Comparison of ENCODE assay signal across 24 mouse cellular contexts in genomic region chr12:112503003-112503771, GRCm38 (mm10). TPM values are rescaled to one million over a fixed set of nuclear protein-coding genes. Genes with fewer than 3 reads are reported as not detected.
DNase-seq lines count a peak whose midpoint lies in the region; ATAC-seq and TF ChIP-seq lines count a peak whose summit lies in the region.
"Had no signal": no experiment of that assay in that cellular context is flagged by ENCODE, and none has a peak within 500 bp of the region (broad histone marks: within the 10 kb centered on the region; RNA-seq: fewer than 3 reads in every experiment).

No protein-coding gene starts in this region.

- peaks cover 64% of the 10 kb centered on the region for H3K4me1 ChIP-seq in hindbrain, embryonic 10.5 days (replicated peaks)
- peaks cover 16% of the 10 kb centered on the region for H3K4me1 ChIP-seq in hindbrain, postnatal 0 days (ENCODE audit: insufficient read depth, low read length)
- peaks cover 0 to 16% of the 10 kb centered on the region in 2 experiments; a peak in 2 of 4 replicates for H3K4me1 ChIP-seq in ES-E14 (ENCODE audit: control insufficient read depth in 2 of 2, insufficient read depth in 2 of 2, low read length in 2 of 2, poor library complexity in 1 of 2)
- H3K4me1 ChIP-seq in liver, embryonic 13.5 days (replicated peaks) = peaks cover 12% of the 10 kb centered on the region
- H3K4me1 ChIP-seq in forebrain, embryonic 14.5 days (ENCODE audit: control insufficient read depth, insufficient read depth, low read length) = peaks cover 17% of the 10 kb centered on the region
- H3K4me1 ChIP-seq: embryonic facial prominence, embryonic 15.5 days had no signal

- in situ Hi-C loops in ES-E14 (cut with MboI; ENCODE audit: low sequenced_read_pairs in 2 of 2, unreplicated experiment in 2 of 2) = no loop called here

- no peak for ATAC-seq in hindbrain, postnatal 0 days
- ATAC-seq in liver, embryonic 13.5 days (ENCODE audit: low read depth) = peak; percentile 56
- no peak for ATAC-seq in forebrain, embryonic 14.5 days
- ATAC-seq: inflammation-experienced regulatory T-cells, adult 6 months had no signal

- no peaks in the 10 kb centered on the region for H3K9me3 ChIP-seq in hindbrain, embryonic 10.5 days
- no peaks in the 10 kb centered on the region for H3K9me3 ChIP-seq in hindbrain, postnatal 0 days (ENCODE audit: low read length)
- H3K9me3 ChIP-seq in ES-E14 (ENCODE audit: control insufficient read depth, insufficient read depth, low read depth, low read length) = no peaks in the 10 kb centered on the region
- no peaks in the 10 kb centered on the region for H3K9me3 ChIP-seq in liver, embryonic 13.5 days (replicated peaks)
- no peaks in the 10 kb centered on the region for H3K9me3 ChIP-seq in forebrain, embryonic 14.5 days (replicated peaks; ENCODE audit: control insufficient read depth, low read length)
- H3K9me3 ChIP-seq: embryonic facial prominence, embryonic 15.5 days; kidney, embryonic 15.5 days; neural tube, embryonic 13.5 days had no signal

- WGBS in hindbrain, embryonic 10.5 days = 38% methylated on average over 19 of the region's 19 CpGs
- WGBS in hindbrain, postnatal 0 days = 38% methylated on average over 19 of the region's 19 CpGs
- 6% methylated on average over 19 of the region's 19 CpGs for WGBS in liver, embryonic 13.5 days (ENCODE audit: insufficient replicate concordance)
- 46% methylated on average over 19 of the region's 19 CpGs for WGBS in forebrain, embryonic 14.5 days

- no peak overlapping the region for H3K9ac ChIP-seq in hindbrain, postnatal 0 days (replicated peaks; ENCODE audit: low read length)
- H3K9ac ChIP-seq in ES-E14 (ENCODE audit: insufficient read depth, low read depth, low read length, poor library complexity, severe bottlenecking) = peak overlapping the region; percentile 42; the same call in 1 of the 2 replicates
- H3K9ac ChIP-seq in liver, embryonic 13.5 days = no peak overlapping the region
- H3K9ac ChIP-seq in forebrain, embryonic 14.5 days (ENCODE audit: low read length) = no peak overlapping the region
- H3K9ac ChIP-seq: embryonic facial prominence, embryonic 15.5 days; kidney, embryonic 15.5 days; neural tube, embryonic 13.5 days had no signal

- peaks cover 31% of the 10 kb centered on the region for H3K27me3 ChIP-seq in hindbrain, embryonic 10.5 days (ENCODE audit: insufficient read depth, poor library complexity, severe bottlenecking)
- no peaks in the 10 kb centered on the region for H3K27me3 ChIP-seq in hindbrain, postnatal 0 days (ENCODE audit: insufficient read depth, low read length)
- 0 out of 2 replicates have a peak, but pooled peaks cover 4% of the 10 kb centered on the region for H3K27me3 ChIP-seq in liver, embryonic 13.5 days
- H3K27me3 ChIP-seq in forebrain, embryonic 14.5 days (replicated peaks; ENCODE audit: control insufficient read depth, insufficient read depth, low read length) = no peaks in the 10 kb centered on the region
- H3K27me3 ChIP-seq: neural tube, embryonic 13.5 days had no signal

- H3K36me3 ChIP-seq in hindbrain, embryonic 10.5 days = no peaks in the 10 kb centered on the region
- H3K36me3 ChIP-seq in hindbrain, postnatal 0 days (ENCODE audit: insufficient read depth, low read length) = no peaks in the 10 kb centered on the region
- H3K36me3 ChIP-seq in ES-E14 (ENCODE audit: control insufficient read depth, insufficient read depth, low read length, poor library complexity, severe bottlenecking) = no peaks in the 10 kb centered on the region
- no peaks in the 10 kb centered on the region for H3K36me3 ChIP-seq in liver, embryonic 13.5 days
- H3K36me3 ChIP-seq in forebrain, embryonic 14.5 days (ENCODE audit: control insufficient read depth, insufficient read depth, low read length) = no peaks in the 10 kb centered on the region
- H3K36me3 ChIP-seq: embryonic facial prominence, embryonic 15.5 days; kidney, embryonic 15.5 days; neural tube, embryonic 13.5 days had no signal

- H3K27ac ChIP-seq in hindbrain, embryonic 10.5 days = 0 out of 2 replicates have a peak overlapping the region, but pooled peaks have one; percentile 9
- H3K27ac ChIP-seq in hindbrain, postnatal 0 days = no peak overlapping the region
- no peak overlapping the region for H3K27ac ChIP-seq in ES-E14 (ENCODE audit: insufficient read depth, low read depth, low read length, poor library complexity, severe bottlenecking)
- H3K27ac ChIP-seq in liver, embryonic 13.5 days = no peak overlapping the region
- no peak overlapping the region for H3K27ac ChIP-seq in forebrain, embryonic 14.5 days (ENCODE audit: low read depth, low read length)
- H3K27ac ChIP-seq: embryonic facial prominence, embryonic 15.5 days; kidney, embryonic 15.5 days; neural tube, embryonic 13.5 days had no signal

- no peak for DNase-seq in hindbrain, embryonic 10.5 days (ENCODE audit: low spot score)
- no peak for DNase-seq in hindbrain, postnatal 0 days (ENCODE audit: low spot score)
- DNase-seq in ES-E14 (ENCODE audit: low read depth, low spot score) = peak; percentile 51
- peak; percentile 35 for DNase-seq in NIH3T3 (ENCODE audit: low read depth)
- peak; percentile 21 for DNase-seq in liver, embryonic 13.5 days
- no peak for DNase-seq in left cerebral cortex, adult 18-20 months (ENCODE audit: low spot score in 2 of 2)
- DNase-seq in forebrain, embryonic 14.5 days (ENCODE audit: low spot score) = no peak
- DNase-seq in right cerebral cortex, adult 18-20 months = no peak
- DNase-seq: adrenal gland, adult 2 months; cerebellum, adult 11 months; cerebellum, postnatal 14 days; embryo, embryonic 11 days; gastrocnemius, postnatal 25 days; lung, adult 18-20 months; lung, postnatal 36 days; right cerebral cortex, postnatal 25 days had no signal

- H3K4me2 ChIP-seq in hindbrain, postnatal 0 days (ENCODE audit: low read depth, low read length) = no peak overlapping the region
- 0 out of 2 replicates have a peak overlapping the region, but pooled peaks have one; percentile 14 for H3K4me2 ChIP-seq in liver, embryonic 13.5 days
- H3K4me2 ChIP-seq in forebrain, embryonic 14.5 days (ENCODE audit: low read length) = no peak overlapping the region
- H3K4me2 ChIP-seq: embryonic facial prominence, embryonic 15.5 days; kidney, embryonic 15.5 days; midbrain, embryonic 11.5 days; neural tube, embryonic 13.5 days had no signal

- H3K4me3 ChIP-seq in hindbrain, embryonic 10.5 days = no peak overlapping the region
- H3K4me3 ChIP-seq in hindbrain, postnatal 0 days (ENCODE audit: low read length) = no peak overlapping the region
- peak overlapping the region; percentile 12 to 28; a peak in 1 of 4 replicates for H3K4me3 ChIP-seq in ES-E14 (ENCODE audit: insufficient read depth in 1 of 2, low read depth in 1 of 2, low read length in 2 of 2, poor library complexity in 1 of 2, severe bottlenecking in 1 of 2)
- no peak overlapping the region for H3K4me3 ChIP-seq in liver, embryonic 13.5 days (replicated peaks)
- H3K4me3 ChIP-seq in forebrain, embryonic 14.5 days (ENCODE audit: low read depth, low read length) = no peak overlapping the region
- H3K4me3 ChIP-seq: embryonic facial prominence, embryonic 15.5 days; kidney, embryonic 15.5 days; neural tube, embryonic 13.5 days had no signal

- TF ChIP-seq CTCF in hindbrain, postnatal 0 days (IDR thresholded peaks at IDR 0.05; ENCODE audit: low read depth) = no peak

TF ChIP-seq in ES-E14, 5 proteins besides CTCF, POLR2A, EP300 and RAD21:
- no peak for TF ChIP-seq HCFC1 (IDR thresholded peaks at IDR 0.05; ENCODE audit: borderline replicate concordance, insufficient read depth, low read length)
- no peak for TF ChIP-seq ZC3H11A (IDR thresholded peaks at IDR 0.05; ENCODE audit: borderline replicate concordance, low read depth, low read length)
- TF ChIP-seq CHD2 (IDR thresholded peaks at IDR 0.05; ENCODE audit: low read depth, low read length) = no peak
- no peak for TF ChIP-seq ZNF384 (IDR thresholded peaks at IDR 0.05; ENCODE audit: low read depth, low read length)
- no peak for TF ChIP-seq MAFK (IDR thresholded peaks at IDR 0.05; ENCODE audit: insufficient read depth, low read depth, low read length)
TF ChIP-seq in ES-E14: peak in this region for 0.

RNA-seq across cellular contexts. Expression of gene Tmem179, which starts 13.4 kb away (rescaled TPM):
- polyA plus RNA-seq in hindbrain, embryonic 10.5 days (2016; fragmentation: Nextera tagmentation; extraction: Ambion mirVana) = 2.9 and 7.2 TPM in 2 replicates
- total RNA-seq in hindbrain, postnatal 0 days (2014; rRNA removed) = 134 and 141 TPM in 2 replicates
- 94.1 and 96.2 TPM in 2 replicates for polyA plus RNA-seq in hindbrain, postnatal 0 days (2015; fragmentation: Nextera tagmentation; extraction: Ambion mirVana)
- total RNA-seq in ES-E14 (2012; rRNA removed) = 3.1 and 3.5 TPM in 2 replicates
- 0.07 and 0.10 TPM in 2 replicates for polyA plus RNA-seq in liver, embryonic 13.5 days (2015; fragmentation: Nextera tagmentation; extraction: Ambion mirVana)
- total RNA-seq in left cerebral cortex, adult 18-20 months (2021) = 100 to 1,000 TPM; 117 to 118 TPM
- 40.0 and 49.0 TPM in 2 replicates for polyA plus RNA-seq in forebrain, embryonic 14.5 days (2014; fragmentation: Nextera tagmentation; extraction: Ambion mirVana)
- total RNA-seq: heart, postnatal 25 days had no signal
- polyA plus RNA-seq: inflammation-experienced regulatory T-cells, adult 6 months had no signal

RNA-seq across cellular contexts. Expression of gene A530016L24Rik, which starts 13.9 kb away (rescaled TPM):
- polyA plus RNA-seq in hindbrain, embryonic 10.5 days (2016; fragmentation: Nextera tagmentation; extraction: Ambion mirVana) = not detected in 2 replicates
- not detected in 2 replicates for total RNA-seq in hindbrain, postnatal 0 days (2014; rRNA removed)
- 0.11 TPM in 1 of 2 replicates, not detected in the other for polyA plus RNA-seq in hindbrain, postnatal 0 days (2015; fragmentation: Nextera tagmentation; extraction: Ambion mirVana)
- not detected in 2 replicates for total RNA-seq in ES-E14 (2012; rRNA removed)
- 0.08 TPM in 1 of 2 replicates, not detected in the other for polyA plus RNA-seq in liver, embryonic 13.5 days (2015; fragmentation: Nextera tagmentation; extraction: Ambion mirVana)
- under 1 TPM in 1 of 2 experiments, not detected in 1; 0.21 TPM for total RNA-seq in left cerebral cortex, adult 18-20 months (2021)
- 0.09 and 0.12 TPM in 2 replicates for polyA plus RNA-seq in forebrain, embryonic 14.5 days (2014; fragmentation: Nextera tagmentation; extraction: Ambion mirVana)
- polyA plus RNA-seq: forebrain, embryonic 11.5 days; inflammation-experienced regulatory T-cells, adult 6 months; limb, embryonic 11.5 days; midbrain, embryonic 11.5 days had no signal

Comparison
In these comparisons a context has a peak if more than half of its experiments do, and no peak if none do; other contexts are left out.
1. DNase-seq: peak in ES-E14 (single experiment), NIH3T3 (single experiment) and liver, embryonic 13.5 days (single experiment); none in hindbrain, embryonic 10.5 days (single experiment), hindbrain, postnatal 0 days (single experiment), left cerebral cortex, adult 18-20 months (0 of 2), forebrain, embryonic 14.5 days (single experiment) and right cerebral cortex, adult 18-20 months (single experiment).
2. H3K4me3 ChIP-seq: peak in ES-E14 (2 of 2); none in hindbrain, embryonic 10.5 days (single experiment), hindbrain, postnatal 0 days (single experiment), liver, embryonic 13.5 days (single experiment) and forebrain, embryonic 14.5 days (single experiment).